Mouse (Mus musculus) heart, adult 2 months (tissue): ENCODE data around the gene Gm14137. TPM values are rescaled to one million over a fixed set of nuclear protein-coding genes. Genes with fewer than 3 reads are reported as not detected.
A peak's percentile ranks its signal among the peaks of the same experiment; 100 is the strongest.

Experiments
- DNase-seq, 2 experiments: peaks; one replicate each; pipeline ENCODE4 v3.0.0; 2021
- H3K27ac ChIP-seq: fragments of 200-600 bp; 2 replicates; pipeline ENCODE4 v1.8.1; 2022
- H3K27me3 ChIP-seq: fragments of 200-500 bp; 2 replicates; pipeline ENCODE4 v1.6.1; 2012; ENCODE audit warnings: mild to moderate bottlenecking, low read length, inconsistent platforms, mixed read lengths; ENCODE audit not compliant: control insufficient read depth, insufficient read depth
- H3K36me3 ChIP-seq: fragments of 200-500 bp; 2 replicates; pipeline ENCODE4 v1.6.1; 2012; ENCODE audit warnings: low read length, inconsistent platforms; ENCODE audit not compliant: control insufficient read depth, insufficient read depth
- H3K4me1 ChIP-seq: fragments of 200-500 bp; 2 replicates; pipeline ENCODE4 v1.6.1; 2011; ENCODE audit warnings: low read length; ENCODE audit not compliant: control insufficient read depth, insufficient read depth
- H3K4me3 ChIP-seq: fragments of 200-600 bp; 2 replicates; pipeline ENCODE4 v1.8.1; 2022
- H3K79me2 ChIP-seq: fragments of 200-500 bp; replicated peaks from 2 replicates; pipeline ENCODE4 v1.6.1; 2012; ENCODE audit warnings: mild to moderate bottlenecking, inconsistent platforms, low read length, moderate library complexity, mixed read lengths; ENCODE audit not compliant: control insufficient read depth, insufficient read depth
- H3K9ac ChIP-seq: fragments of 200-500 bp; 2 replicates; pipeline ENCODE4 v1.6.1; 2012; ENCODE audit warnings: low read depth, mild to moderate bottlenecking, control low read depth, inconsistent platforms, low read length, mixed read lengths
- CTCF ChIP-seq: fragments of 200-600 bp; IDR thresholded peaks from 2 replicates; pipeline ENCODE4 v1.8.1; 2022; ENCODE audit warnings: antibody characterized with exemption, mild to moderate bottlenecking, moderate library complexity
- EP300 ChIP-seq: fragments of 200-500 bp; IDR thresholded peaks from 2 replicates; pipeline ENCODE4 v1.6.1; 2011; ENCODE audit warnings: low read depth, low read length, control low read depth; ENCODE audit not compliant: insufficient read depth
- POLR2A ChIP-seq: fragments of 200-500 bp; IDR thresholded peaks from 2 replicates; pipeline ENCODE4 v1.6.1; 2011; ENCODE audit warnings: mild to moderate bottlenecking, low read depth, low read length, control low read depth; ENCODE audit not compliant: insufficient read depth
- WGBS: fragments of 180-500 bp; shearing (Covaris S2); methylation state at CpG from one replicate; pipeline ENCODE4 v1.1.7; 2018; 5-methylcytosine and 5-hydroxymethylcytosine counted together
- intact Hi-C: fragments of 180-260 bp; cut with DNase I; formaldehyde crosslinking; loops from one replicate; pipeline ENCODE4 v1.15.1; 2025
- polyA plus RNA-seq: library from polyadenylated mRNA; depleted of rRNA; stranded (reverse); fragments of >200 nt; gene quantifications from 2 replicates; pipeline ENCODE4 v1.2.3, GENCODE M21; 2012; rRNA removed
- total RNA-seq, 2 experiments: library from RNA; stranded (reverse); gene quantifications; 2 replicates each; pipeline ENCODE4 v1.2.3; 2021

Gm14137 gene
- total and polyA plus RNA-seq, 3 experiments, result 0.04 TPM; not detected in 2

- Histone ChIP-seq H3K9ac (no peak overlapping the region), H3K27me3 (no peaks in the 10 kb centered on the region), H3K27ac (peak overlapping the region; percentile 63), H3K4me3 (no peak overlapping the region), H3K4me1 (peaks cover 7% of the 10 kb centered on the region), H3K79me2 (no peaks in the 10 kb centered on the region; the same call in 1 of the 2 replicates), H3K36me3 (no peaks in the 10 kb centered on the region)
- DNase-seq, result no peak
- 49% methylated on average over 4 of the region's 4 CpGs for WGBS
- TF ChIP-seq POLR2A, result no peak
- no peak for TF ChIP-seq EP300
- TF ChIP-seq CTCF, result no peak
- intact Hi-C loops, result no loop called here
Observed at GRCm38 (mm10) chr2:119203871-119204460, 29.7 kb downstream of the Gm14137 start.

- no peak for TF ChIP-seq CTCF
- TF ChIP-seq POLR2A, result no peak
- TF ChIP-seq EP300, result no peak
- peak overlapping the region; percentile 96 for H3K27ac ChIP-seq
- peaks cover 7% of the 10 kb centered on the region for H3K4me1 ChIP-seq
- H3K4me3 ChIP-seq, result peak overlapping the region; percentile 84
- no peak for DNase-seq
- no peaks in the 10 kb centered on the region for H3K79me2 ChIP-seq
- no peaks in the 10 kb centered on the region for H3K36me3 ChIP-seq
- peak overlapping the region; percentile 72; the same call in 1 of the 2 replicates for H3K9ac ChIP-seq
- H3K27me3 ChIP-seq, result no peaks in the 10 kb centered on the region
- intact Hi-C loops, result no loop called here
- 15% methylated on average over 6 of the region's 6 CpGs for WGBS
Observed at GRCm38 (mm10) chr2:119207961-119208343, 33.6 kb downstream of the Gm14137 start.

- peak within 1 kb of the TSS; percentile 96 for H3K27ac ChIP-seq
- peak within 1 kb of the TSS; percentile 82 for H3K9ac ChIP-seq
- under 1% methylated on average over 51 of the region's 51 CpGs for WGBS
- peak within 1 kb of the TSS; percentile 84 for H3K4me3 ChIP-seq
- H3K27me3 ChIP-seq, result no peaks in the 10 kb centered on the region
- no peaks in the 10 kb centered on the region for H3K36me3 ChIP-seq
- intact Hi-C loops, result no loop called here
- DNase-seq, result peak; percentile 93 to 97
- H3K79me2 ChIP-seq, result no peaks in the 10 kb centered on the region
- peaks cover 5% of the 10 kb centered on the region for H3K4me1 ChIP-seq
- TF ChIP-seq EP300, result no peak
- no peak for TF ChIP-seq CTCF
- TF ChIP-seq POLR2A, result peak; percentile 84
Observed at GRCm38 (mm10) chr2:119208344-119209175, 34.3 kb downstream of the Gm14137 start, which contains the start of the genes Zfyve19 and Dnajc17. TSS of gene Zfyve19 (plus strand) at chr2:119208617. TSS of gene Dnajc17 (minus strand) at chr2:119208795.

- peak overlapping the region; percentile 73 for H3K27ac ChIP-seq
- TF ChIP-seq POLR2A (no peak), EP300 (no peak), CTCF (no peak)
- no peak for DNase-seq
- H3K36me3 ChIP-seq, result no peaks in the 10 kb centered on the region
- intact Hi-C loops, result no loop called here
- H3K9ac ChIP-seq, result peak overlapping the region; percentile 82
- no peaks in the 10 kb centered on the region for H3K79me2 ChIP-seq
- under 1% methylated on average over 13 of the region's 13 CpGs for WGBS
- peak overlapping the region; percentile 84 for H3K4me3 ChIP-seq
- peaks cover 3% of the 10 kb centered on the region for H3K4me1 ChIP-seq
- no peaks in the 10 kb centered on the region for H3K27me3 ChIP-seq
Observed at GRCm38 (mm10) chr2:119209176-119209507, 34.8 kb downstream of the Gm14137 start.

Other genes with a start within 250 kb of the Gm14137 start
- gene Chst14, start 248.0 kb upstream of the Gm14137 start, total RNA-seq, result 1 to 10 TPM; 7.8 to 8.2 TPM
- 9.5 and 10.4 TPM in 2 replicates for gene Chst14, start 248.0 kb upstream of the Gm14137 start, polyA plus RNA-seq
- 10 to 100 TPM in 1 of 2 experiments, 1 to 10 TPM in 1; 9.7 to 10.9 TPM for gene Ccdc32, start 145.1 kb upstream of the Gm14137 start, total RNA-seq
- gene Ccdc32, start 145.1 kb upstream of the Gm14137 start, polyA plus RNA-seq, result 5.2 and 10.8 TPM in 2 replicates
- gene Rpusd2, start 139.7 kb upstream of the Gm14137 start, total RNA-seq, result 1 to 10 TPM; 4.1 to 5.1 TPM
- 3.4 and 5.7 TPM in 2 replicates for gene Rpusd2, start 139.7 kb upstream of the Gm14137 start, polyA plus RNA-seq
- under 1 TPM; 0.39 to 0.48 TPM for gene Knl1, start 127.4 kb upstream of the Gm14137 start, total RNA-seq
- gene Knl1, start 127.4 kb upstream of the Gm14137 start, polyA plus RNA-seq, result 0.02 and 0.06 TPM in 2 replicates
- under 1 TPM; 0.44 to 0.48 TPM for gene Rad51, start 61.7 kb upstream of the Gm14137 start, total RNA-seq
- 0.70 and 1.0 TPM in 2 replicates for gene Rad51, start 61.7 kb upstream of the Gm14137 start, polyA plus RNA-seq
- gene Rmdn3, start 17.5 kb upstream of the Gm14137 start, total RNA-seq, result 10 to 100 TPM; 20.0 to 20.1 TPM
- gene Rmdn3, start 17.5 kb upstream of the Gm14137 start, polyA plus RNA-seq, result 9.0 and 12.4 TPM in 2 replicates
- gene Gchfr, start 6.7 kb upstream of the Gm14137 start, total RNA-seq, result 10 to 100 TPM in 1 of 2 experiments, 1 to 10 TPM in 1; 8.0 to 10.2 TPM
- gene Gchfr, start 6.7 kb upstream of the Gm14137 start, polyA plus RNA-seq, result 19.3 and 28.8 TPM in 2 replicates
- 10 to 100 TPM in 1 of 2 experiments, 1 to 10 TPM in 1; 8.5 to 11.6 TPM for gene Zfyve19, start 34.1 kb downstream of the Gm14137 start, total RNA-seq
- gene Zfyve19, start 34.1 kb downstream of the Gm14137 start, polyA plus RNA-seq, result 17.1 and 25.2 TPM in 2 replicates
- 10 to 100 TPM in 1 of 2 experiments, 1 to 10 TPM in 1; 9.3 to 10.1 TPM for gene Dnajc17, start 34.3 kb downstream of the Gm14137 start, total RNA-seq
- gene Dnajc17, start 34.3 kb downstream of the Gm14137 start, polyA plus RNA-seq, result 2.5 and 4.1 TPM in 2 replicates
- not detected for gene Ppp1r14d, start 55.4 kb downstream of the Gm14137 start, total RNA-seq
- not detected in 2 replicates for gene Ppp1r14d, start 55.4 kb downstream of the Gm14137 start, polyA plus RNA-seq
- not detected for gene Spint1, start 62.9 kb downstream of the Gm14137 start, total RNA-seq
- gene Spint1, start 62.9 kb downstream of the Gm14137 start, polyA plus RNA-seq, result 0.32 and 1.1 TPM in 2 replicates
- gene Rhov, start 96.8 kb downstream of the Gm14137 start, total RNA-seq, result not detected
- 0.12 TPM in 1 of 2 replicates, not detected in the other for gene Rhov, start 96.8 kb downstream of the Gm14137 start, polyA plus RNA-seq
- gene Vps18, start 114.2 kb downstream of the Gm14137 start, total RNA-seq, result 10 to 100 TPM; 12.2 TPM
- 10.2 and 12.6 TPM in 2 replicates for gene Vps18, start 114.2 kb downstream of the Gm14137 start, polyA plus RNA-seq
- 10 to 100 TPM; 13.7 to 15.8 TPM for gene Dll4, start 151.3 kb downstream of the Gm14137 start, total RNA-seq
- gene Dll4, start 151.3 kb downstream of the Gm14137 start, polyA plus RNA-seq, result 22.0 and 35.8 TPM in 2 replicates
- gene Chac1, start 176.7 kb downstream of the Gm14137 start, total RNA-seq, result 10 to 100 TPM in 1 of 2 experiments, 1 to 10 TPM in 1; 5.6 to 13.7 TPM
- gene Chac1, start 176.7 kb downstream of the Gm14137 start, polyA plus RNA-seq, result 6.2 and 8.1 TPM in 2 replicates